ENCODE assay signal across 10 mouse cellular contexts in the genomic region with DNA sequence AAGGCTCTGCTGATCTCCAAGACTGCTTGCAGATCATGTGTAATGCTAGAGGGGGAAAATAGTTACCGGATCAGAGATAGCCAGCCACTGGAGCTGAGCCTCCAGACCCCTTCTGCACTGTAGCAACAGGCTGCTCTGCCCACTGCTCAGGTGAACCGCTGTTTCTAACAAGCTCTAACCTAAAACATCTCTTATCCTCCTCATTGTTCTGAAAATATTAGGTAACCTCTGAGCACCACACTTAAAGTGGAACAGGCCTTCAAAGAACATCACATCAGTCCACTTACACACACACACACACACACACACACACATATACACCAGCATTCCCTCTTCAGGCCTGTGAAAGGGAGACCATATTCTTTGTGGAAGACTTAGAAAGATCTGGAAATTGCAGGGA. TPM values are rescaled to one million over a fixed set of nuclear protein-coding genes. Genes with fewer than 3 reads are reported as not detected.
A peak's percentile ranks its signal among the peaks of the same experiment; 100 is the strongest.
DNase-seq lines count a peak whose midpoint lies in the region; ATAC-seq and TF ChIP-seq lines count a peak whose summit lies in the region.
"Had no signal": no experiment of that assay in that cellular context is flagged by ENCODE, and none has a peak within 500 bp of the region (broad histone marks: within the 10 kb centered on the region; RNA-seq: fewer than 3 reads in every experiment).

No protein-coding gene starts in this region.

- no peak overlapping the region for H3K9ac ChIP-seq in forebrain, embryonic 12.5 days
- H3K9ac ChIP-seq in forebrain, embryonic 14.5 days (ENCODE audit: low read length), result no peak overlapping the region
- no peak overlapping the region for H3K9ac ChIP-seq in neural tube, embryonic 15.5 days (replicated peaks)
- H3K9ac ChIP-seq in forebrain, postnatal 0 days, result no peak overlapping the region
- no peak overlapping the region for H3K9ac ChIP-seq in kidney, embryonic 15.5 days
- H3K9ac ChIP-seq: embryonic facial prominence, embryonic 12.5 days had no signal

- no peaks in the 10 kb centered on the region for H3K36me3 ChIP-seq in forebrain, embryonic 12.5 days (replicated peaks)
- no peaks in the 10 kb centered on the region for H3K36me3 ChIP-seq in forebrain, embryonic 14.5 days (ENCODE audit: control insufficient read depth, insufficient read depth, low read length)
- no peaks in the 10 kb centered on the region for H3K36me3 ChIP-seq in neural tube, embryonic 15.5 days
- H3K36me3 ChIP-seq in forebrain, postnatal 0 days (ENCODE audit: insufficient read depth), result no peaks in the 10 kb centered on the region
- no peaks in the 10 kb centered on the region for H3K36me3 ChIP-seq in macrophage (ENCODE audit: inconsistent target)
- H3K36me3 ChIP-seq in kidney, embryonic 15.5 days, result no peaks in the 10 kb centered on the region
- H3K36me3 ChIP-seq: embryonic facial prominence, embryonic 12.5 days had no signal

- no peaks in the 10 kb centered on the region for H3K9me3 ChIP-seq in forebrain, embryonic 12.5 days
- H3K9me3 ChIP-seq in forebrain, embryonic 14.5 days (replicated peaks; ENCODE audit: control insufficient read depth, low read length), result no peaks in the 10 kb centered on the region
- H3K9me3 ChIP-seq in neural tube, embryonic 15.5 days (replicated peaks), result no peaks in the 10 kb centered on the region
- no peaks in the 10 kb centered on the region for H3K9me3 ChIP-seq in forebrain, postnatal 0 days (ENCODE audit: low read length)
- H3K9me3 ChIP-seq in kidney, embryonic 15.5 days (replicated peaks), result no peaks in the 10 kb centered on the region
- H3K9me3 ChIP-seq: embryonic facial prominence, embryonic 12.5 days had no signal

- peaks cover 19% of the 10 kb centered on the region for H3K79me2 ChIP-seq in macrophage (ENCODE audit: inconsistent target)

- 0 out of 2 replicates have a peak, but pooled peaks cover 2% of the 10 kb centered on the region for H3K27me3 ChIP-seq in forebrain, embryonic 12.5 days
- H3K27me3 ChIP-seq in forebrain, embryonic 14.5 days (replicated peaks; ENCODE audit: control insufficient read depth, insufficient read depth, low read length), result no peaks in the 10 kb centered on the region
- H3K27me3 ChIP-seq in neural tube, embryonic 15.5 days (replicated peaks), result no peaks in the 10 kb centered on the region
- no peaks in the 10 kb centered on the region for H3K27me3 ChIP-seq in forebrain, postnatal 0 days (ENCODE audit: insufficient read depth, low read length)
- no peaks in the 10 kb centered on the region for H3K27me3 ChIP-seq in kidney, embryonic 15.5 days
- H3K27me3 ChIP-seq: embryonic facial prominence, embryonic 12.5 days had no signal

- no peak for TF ChIP-seq CTCF in forebrain, postnatal 0 days (IDR thresholded peaks at IDR 0.05; ENCODE audit: low read depth)

- peak; percentile 30; the same call in 1 of the 2 replicates for ATAC-seq in forebrain, embryonic 12.5 days (ENCODE audit: low FRiP score)
- no peak for ATAC-seq in forebrain, embryonic 14.5 days
- ATAC-seq in neural tube, embryonic 15.5 days (ENCODE audit: low FRiP score), result no peak
- no peak for ATAC-seq in forebrain, postnatal 0 days
- no peak for ATAC-seq in kidney, embryonic 15.5 days (replicated peaks; ENCODE audit: low FRiP score)
- no peak; the same call in 1 of the 2 replicates for ATAC-seq in erythroblast, adult 5-6 weeks (replicated peaks; ENCODE audit: low FRiP score, poor library complexity, severe bottlenecking)
- ATAC-seq: intestine, embryonic 16.5 days had no signal

- H3K4me1 ChIP-seq in forebrain, embryonic 12.5 days, result peaks cover 12% of the 10 kb centered on the region
- H3K4me1 ChIP-seq in forebrain, embryonic 14.5 days (ENCODE audit: control insufficient read depth, insufficient read depth, low read length), result peaks cover 8% of the 10 kb centered on the region
- peaks cover 23% of the 10 kb centered on the region for H3K4me1 ChIP-seq in neural tube, embryonic 15.5 days
- H3K4me1 ChIP-seq in forebrain, postnatal 0 days (ENCODE audit: insufficient read depth), result peaks cover 9% of the 10 kb centered on the region
- peaks cover 19% of the 10 kb centered on the region for H3K4me1 ChIP-seq in kidney, embryonic 15.5 days

- WGBS in forebrain, embryonic 12.5 days, result 80% methylated on average over 2 of the region's 2 CpGs
- WGBS in forebrain, embryonic 14.5 days, result 67% methylated on average over 2 of the region's 2 CpGs
- WGBS in neural tube, embryonic 15.5 days, result 91% methylated on average over 2 of the region's 2 CpGs
- WGBS in forebrain, postnatal 0 days, result 73% methylated on average over 2 of the region's 2 CpGs
- WGBS in macrophage (ENCODE audit: missing documents), result 75% methylated on average over 2 of the region's 2 CpGs
- WGBS in kidney, embryonic 15.5 days, result 73% methylated on average over 2 of the region's 2 CpGs

- DNase-seq in forebrain, embryonic 14.5 days (ENCODE audit: low spot score), result no peak
- DNase-seq in neural tube, embryonic 10.5 days (ENCODE audit: extremely low spot score, low spot score), result no peak
- no peak for DNase-seq in forebrain, postnatal 0 days

- no peak overlapping the region for H3K27ac ChIP-seq in forebrain, embryonic 12.5 days
- no peak overlapping the region for H3K27ac ChIP-seq in forebrain, embryonic 14.5 days (ENCODE audit: low read depth, low read length)
- no peak overlapping the region for H3K27ac ChIP-seq in neural tube, embryonic 15.5 days (replicated peaks)
- H3K27ac ChIP-seq in forebrain, postnatal 0 days (ENCODE audit: low read depth, low read length), result peak overlapping the region; percentile 42; the same call in 1 of the 2 replicates
- H3K27ac ChIP-seq in macrophage, result peak overlapping the region; percentile 81
- H3K27ac ChIP-seq in kidney, embryonic 15.5 days, result no peak overlapping the region
- H3K27ac ChIP-seq: embryonic facial prominence, embryonic 12.5 days had no signal

- no peak overlapping the region for H3K4me2 ChIP-seq in forebrain, embryonic 12.5 days
- no peak overlapping the region for H3K4me2 ChIP-seq in forebrain, embryonic 14.5 days (ENCODE audit: low read length)
- H3K4me2 ChIP-seq in neural tube, embryonic 15.5 days, result peak overlapping the region; percentile 38; the same call in 1 of the 2 replicates
- no peak overlapping the region for H3K4me2 ChIP-seq in forebrain, postnatal 0 days (ENCODE audit: low read depth)
- no peak overlapping the region for H3K4me2 ChIP-seq in kidney, embryonic 15.5 days
- H3K4me2 ChIP-seq: embryonic facial prominence, embryonic 12.5 days had no signal

- H3K4me3 ChIP-seq in forebrain, embryonic 12.5 days (replicated peaks), result no peak overlapping the region
- no peak overlapping the region for H3K4me3 ChIP-seq in forebrain, embryonic 14.5 days (ENCODE audit: low read depth, low read length)
- no peak overlapping the region for H3K4me3 ChIP-seq in neural tube, embryonic 15.5 days (replicated peaks)
- H3K4me3 ChIP-seq in forebrain, postnatal 0 days (ENCODE audit: low read depth, low read length), result no peak overlapping the region
- no peak overlapping the region for H3K4me3 ChIP-seq in macrophage (ENCODE audit: inconsistent target)
- no peak overlapping the region for H3K4me3 ChIP-seq in kidney, embryonic 15.5 days (replicated peaks)
- H3K4me3 ChIP-seq: embryonic facial prominence, embryonic 12.5 days had no signal

RNA-seq across cellular contexts. Expression of a gene that starts 2.7 kb away (rescaled TPM):
- polyA plus RNA-seq in forebrain, embryonic 12.5 days (2016; fragmentation: Nextera tagmentation; extraction: Ambion mirVana), result 53.1 and 53.9 TPM in 2 replicates
- 40.3 and 41.3 TPM in 2 replicates for polyA plus RNA-seq in forebrain, embryonic 14.5 days (2014; fragmentation: Nextera tagmentation; extraction: Ambion mirVana)
- 44.4 and 44.5 TPM in 2 replicates for polyA plus RNA-seq in neural tube, embryonic 15.5 days (2015; fragmentation: Nextera tagmentation; extraction: Ambion mirVana)
- total RNA-seq in forebrain, postnatal 0 days (2014; rRNA removed), result 46.1 and 51.4 TPM in 2 replicates
- polyA plus RNA-seq in forebrain, postnatal 0 days (2015; fragmentation: Nextera tagmentation; extraction: Ambion mirVana), result 40.1 and 40.3 TPM in 2 replicates
- total RNA-seq in macrophage (2018; cell fraction: chromatin; rRNA removed), result 100 to 1,000 TPM in 5 of 26 experiments, 10 to 100 TPM in 21; 47.6 to 117 (median 79.4) TPM
- total RNA-seq in macrophage (2018; cell fraction: cytosol; rRNA removed), result 10 to 100 TPM; 13.0 to 21.1 (median 16.5) TPM
- total RNA-seq in macrophage (2018; cell fraction: nucleus; rRNA removed), result 10 to 100 TPM; 21.1 to 54.6 (median 37.3) TPM
- 18.7 to 27.6 TPM (median 19.1 TPM) in 3 replicates for polyA plus RNA-seq in macrophage (2018)
- 42.7 and 45.5 TPM in 2 replicates for polyA plus RNA-seq in kidney, embryonic 15.5 days (2015; fragmentation: Nextera tagmentation; extraction: Ambion mirVana)
- total RNA-seq in erythroblast, adult 5-6 weeks (2015; ENCODE audit: low replicate concordance), result 5.6 and 7.9 TPM in 2 replicates
- total RNA-seq in erythroblast, adult 5-6 weeks (2017; ENCODE audit: low replicate concordance), result 5.9 and 9.1 TPM in 2 replicates

Comparison
In these comparisons a context has a peak if more than half of its experiments do, and no peak if none do; other contexts are left out.
1. H3K27ac ChIP-seq: peak in forebrain, postnatal 0 days (single experiment) and macrophage (single experiment); none in forebrain, embryonic 12.5 days (single experiment), forebrain, embryonic 14.5 days (single experiment), neural tube, embryonic 15.5 days (single experiment) and kidney, embryonic 15.5 days (single experiment).